In the genomic region with DNA sequence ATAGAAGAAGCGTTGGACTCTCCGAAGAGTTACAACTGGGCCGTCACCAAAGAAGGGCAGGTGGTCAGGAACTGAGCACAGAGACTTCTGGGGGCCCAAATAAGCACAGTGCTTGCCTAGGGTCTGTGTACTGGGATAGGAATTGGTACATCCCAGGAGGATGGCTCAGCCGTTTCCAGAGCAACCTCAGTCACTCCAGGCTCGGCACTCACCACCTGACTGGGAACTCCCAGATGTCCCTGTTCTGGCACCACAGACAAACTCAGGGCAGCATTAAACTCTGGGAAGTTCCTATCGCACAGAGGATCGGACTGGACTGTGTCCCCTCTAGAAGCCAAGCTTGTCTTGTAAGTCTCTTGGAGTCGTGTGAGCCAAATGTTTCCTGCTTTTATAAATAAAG, we compare ENCODE assay signal across 10 mouse cellular contexts. TPM values are rescaled to one million over a fixed set of nuclear protein-coding genes. Genes with fewer than 3 reads are reported as not detected.
A peak's percentile ranks its signal among the peaks of the same experiment; 100 is the strongest.
DNase-seq lines count a peak whose midpoint lies in the region; ATAC-seq and TF ChIP-seq lines count a peak whose summit lies in the region.
"Had no signal": no experiment of that assay in that cellular context is flagged by ENCODE, and none has a peak within 500 bp of the region (broad histone marks: within the 10 kb centered on the region; RNA-seq: fewer than 3 reads in every experiment).

No protein-coding gene starts in this region.

- H3K4me2 ChIP-seq in heart, embryonic 13.5 days: peak overlapping the region; percentile 81
- H3K4me2 ChIP-seq in hindbrain, embryonic 12.5 days (replicated peaks): peak overlapping the region; percentile 96
- H3K4me2 ChIP-seq in midbrain, embryonic 11.5 days: peak overlapping the region; percentile 71

- peak overlapping the region; percentile 84 for H3K4me3 ChIP-seq in heart, embryonic 13.5 days
- peak overlapping the region; percentile 88 to 91; a peak in 3 of 4 replicates for H3K4me3 ChIP-seq in MEL (ENCODE audit: control insufficient read depth in 1 of 2, insufficient read depth in 1 of 2, low read depth in 2 of 2, low read length in 2 of 2)
- peak overlapping the region; percentile 89 for H3K4me3 ChIP-seq in hindbrain, embryonic 12.5 days
- no peak overlapping the region for H3K4me3 ChIP-seq in midbrain, embryonic 11.5 days (ENCODE audit: low read depth, low read length)

- no peaks in the 10 kb centered on the region for H3K9me3 ChIP-seq in heart, embryonic 13.5 days
- no peaks in the 10 kb centered on the region for H3K9me3 ChIP-seq in MEL (replicated peaks; ENCODE audit: insufficient read depth, low read length)
- no peaks in the 10 kb centered on the region for H3K9me3 ChIP-seq in hindbrain, embryonic 12.5 days (replicated peaks)
- H3K9me3 ChIP-seq in midbrain, embryonic 11.5 days (ENCODE audit: control insufficient read depth, low read length): no peaks in the 10 kb centered on the region

- TF ChIP-seq EP300 in MEL (IDR thresholded peaks at IDR 0.05; ENCODE audit: low read depth in 1 of 2, low read length in 2 of 2): no peak

- no peak for TF ChIP-seq CTCF in MEL (IDR thresholded peaks at IDR 0.05 in 2 of 3, conservative IDR thresholded peaks at IDR 0.05 in 1 of 3; ENCODE audit: control insufficient read depth in 1 of 3, insufficient read depth in 1 of 3, low read depth in 2 of 3, low read length in 3 of 3, poor library complexity in 1 of 3, severe bottlenecking in 1 of 3)

- no peak for DNase-seq in heart, adult 18-20 months
- DNase-seq in MEL (ENCODE audit: low read depth, low spot score): no peak
- DNase-seq in midbrain, embryonic 11.5 days (ENCODE audit: low spot score, missing footprints): no peak
- no peak for DNase-seq in thymus, postnatal 25 days
- no peak for DNase-seq in cerebellum, adult 8-10 months
- DNase-seq in urinary bladder, adult 18-20 months (ENCODE audit: low spot score in 2 of 2): no peak
- DNase-seq: lung, adult 2 months; right cerebral cortex, adult 18-20 months had no signal

- no peaks in the 10 kb centered on the region for H3K27me3 ChIP-seq in heart, embryonic 13.5 days (replicated peaks)
- H3K27me3 ChIP-seq in MEL (ENCODE audit: control insufficient read depth in 1 of 2, insufficient read depth in 2 of 2, low read length in 2 of 2): no peaks in the 10 kb centered on the region
- no peaks in the 10 kb centered on the region for H3K27me3 ChIP-seq in hindbrain, embryonic 12.5 days
- H3K27me3 ChIP-seq in midbrain, embryonic 11.5 days (ENCODE audit: control insufficient read depth, insufficient read depth, low read length): no peaks in the 10 kb centered on the region

- H3K27ac ChIP-seq in heart, embryonic 13.5 days (replicated peaks): no peak overlapping the region
- no peak overlapping the region for H3K27ac ChIP-seq in MEL (ENCODE audit: control insufficient read depth, low read depth, low read length)
- H3K27ac ChIP-seq in hindbrain, embryonic 12.5 days: no peak overlapping the region
- no peak overlapping the region for H3K27ac ChIP-seq in midbrain, embryonic 11.5 days (ENCODE audit: low read depth, low read length)

- no peak for TF ChIP-seq POLR2A in MEL (IDR thresholded peaks at IDR 0.05; ENCODE audit: control insufficient read depth in 1 of 2, insufficient read depth in 1 of 2, low read depth in 1 of 2, low read length in 2 of 2, poor library complexity in 1 of 2)

- H3K36me3 ChIP-seq in heart, embryonic 13.5 days: peaks cover 26% of the 10 kb centered on the region
- H3K36me3 ChIP-seq in MEL (ENCODE audit: control insufficient read depth in 1 of 2, insufficient read depth in 2 of 2, low read length in 2 of 2): peaks cover 4 to 5% of the 10 kb centered on the region in 2 experiments
- H3K36me3 ChIP-seq in hindbrain, embryonic 12.5 days: peaks cover 19% of the 10 kb centered on the region
- peaks cover 2% of the 10 kb centered on the region; the same call in 1 of the 2 replicates for H3K36me3 ChIP-seq in midbrain, embryonic 11.5 days (ENCODE audit: control insufficient read depth, insufficient read depth, low read length)

- H3K4me1 ChIP-seq in heart, embryonic 13.5 days: peaks cover 17% of the 10 kb centered on the region
- H3K4me1 ChIP-seq in MEL (ENCODE audit: control insufficient read depth in 1 of 2, insufficient read depth in 2 of 2, low read length in 2 of 2): peaks cover 2 to 7% of the 10 kb centered on the region in 2 experiments; a peak in 2 of 4 replicates
- peaks cover 18% of the 10 kb centered on the region for H3K4me1 ChIP-seq in hindbrain, embryonic 12.5 days
- peaks cover 10% of the 10 kb centered on the region for H3K4me1 ChIP-seq in midbrain, embryonic 11.5 days (ENCODE audit: control insufficient read depth, insufficient read depth, low read length)

- ATAC-seq in heart, embryonic 13.5 days (ENCODE audit: extremely low read depth, insufficient number of reproducible peaks, low FRiP score, low TSS enrichment): no peak
- ATAC-seq in hindbrain, embryonic 12.5 days (ENCODE audit: low FRiP score): no peak
- ATAC-seq in midbrain, embryonic 11.5 days (ENCODE audit: low FRiP score): no peak

- peaks cover 17% of the 10 kb centered on the region for H3K79me2 ChIP-seq in MEL (ENCODE audit: control insufficient read depth, insufficient read depth, low read length, poor library complexity)

- H3K9ac ChIP-seq in heart, embryonic 13.5 days: peak overlapping the region; percentile 95
- H3K9ac ChIP-seq in MEL (ENCODE audit: control insufficient read depth, low read depth, low read length, poor library complexity, severe bottlenecking): peak overlapping the region; percentile 91
- H3K9ac ChIP-seq in hindbrain, embryonic 12.5 days: no peak overlapping the region
- H3K9ac ChIP-seq in midbrain, embryonic 11.5 days (ENCODE audit: low read length): no peak overlapping the region

- 88% methylated on average over 8 of the region's 8 CpGs for WGBS in heart, embryonic 13.5 days
- 87% methylated on average over 8 of the region's 8 CpGs for WGBS in hindbrain, embryonic 12.5 days
- WGBS in midbrain, embryonic 11.5 days: 79% methylated on average over 8 of the region's 8 CpGs

- no peak for TF ChIP-seq RAD21 in MEL (IDR thresholded peaks at IDR 0.05; ENCODE audit: low read depth, low read length)

TF ChIP-seq in MEL, 35 proteins besides CTCF, POLR2A, EP300 and RAD21:
- TF ChIP-seq UBTF (IDR thresholded peaks at IDR 0.05; ENCODE audit: borderline replicate concordance, insufficient read depth, low read depth, low read length) (no peak), ZNF384 (IDR thresholded peaks at IDR 0.05; ENCODE audit: low read depth, low read length) (no peak), USF1 (IDR thresholded peaks at IDR 0.05; ENCODE audit: low read depth, low read length) (no peak), USF2 (IDR thresholded peaks at IDR 0.05; ENCODE audit: borderline replicate concordance in 1 of 2, insufficient read depth in 1 of 2, low read depth in 1 of 2, low read length in 2 of 2) (no peak), ELF1 (IDR thresholded peaks at IDR 0.05; ENCODE audit: low read depth, low read length) (no peak), TCF12 (IDR thresholded peaks at IDR 0.05; ENCODE audit: low read depth, low read length) (no peak), CHD2 (IDR thresholded peaks at IDR 0.05; ENCODE audit: low read length) (no peak), ZMIZ1 (IDR thresholded peaks at IDR 0.05; ENCODE audit: low read depth, low read length) (no peak), CHD1 (IDR thresholded peaks at IDR 0.05; ENCODE audit: low read depth, low read length) (no peak), MYB (IDR thresholded peaks at IDR 0.05; ENCODE audit: low read depth, low read length) (no peak)

RNA-seq across cellular contexts. Expression of a gene that starts 1.4 kb away (rescaled TPM):
- polyA plus RNA-seq in heart, embryonic 13.5 days (2015; fragmentation: Nextera tagmentation; extraction: Ambion mirVana): 71.8 and 72.3 TPM in 2 replicates
- total RNA-seq in heart, adult 18-20 months (2021): 10 to 100 TPM; 68.5 to 72.4 TPM
- 108 and 121 TPM in 2 replicates for total RNA-seq in MEL (2012; rRNA removed)
- polyA plus RNA-seq in MEL (2012; ENCODE audit: insufficient read depth in 1 of 2, insufficient read length in 2 of 2, low read depth in 1 of 2, low replicate concordance in 2 of 2, missing spikeins in 1 of 2): 100 to 1,000 TPM in 1 of 2 experiments, not detected in 1; 154 TPM
- 70.7 and 73.3 TPM in 2 replicates for polyA plus RNA-seq in hindbrain, embryonic 12.5 days (2016; fragmentation: Nextera tagmentation; extraction: Ambion mirVana)
- polyA plus RNA-seq in midbrain, embryonic 11.5 days (2014; fragmentation: Nextera tagmentation; extraction: Ambion mirVana): 75.2 and 78.6 TPM in 2 replicates

RNA-seq across cellular contexts. Expression of a gene that starts 11.0 kb away (rescaled TPM):
- polyA plus RNA-seq in heart, embryonic 13.5 days (2015; fragmentation: Nextera tagmentation; extraction: Ambion mirVana): not detected in 2 replicates
- total RNA-seq in heart, adult 18-20 months (2021): not detected
- not detected in 2 replicates for total RNA-seq in MEL (2012; rRNA removed)
- polyA plus RNA-seq in MEL (2012; ENCODE audit: insufficient read depth in 1 of 2, insufficient read length in 2 of 2, low read depth in 1 of 2, low replicate concordance in 2 of 2, missing spikeins in 1 of 2): under 1 TPM in 1 of 2 experiments, not detected in 1; 0.14 TPM
- not detected in 2 replicates for polyA plus RNA-seq in hindbrain, embryonic 12.5 days (2016; fragmentation: Nextera tagmentation; extraction: Ambion mirVana)
- not detected in 2 replicates for polyA plus RNA-seq in midbrain, embryonic 11.5 days (2014; fragmentation: Nextera tagmentation; extraction: Ambion mirVana)
- polyA plus RNA-seq: lung, adult 2 months had no signal

RNA-seq across cellular contexts. Expression of a gene that starts 17.4 kb away (rescaled TPM):
- polyA plus RNA-seq in heart, embryonic 13.5 days (2015; fragmentation: Nextera tagmentation; extraction: Ambion mirVana): not detected in 2 replicates
- 10 to 100 TPM; 15.5 to 25.6 TPM for total RNA-seq in heart, adult 18-20 months (2021)
- not detected in 2 replicates for total RNA-seq in MEL (2012; rRNA removed)
- polyA plus RNA-seq in MEL (2012; ENCODE audit: insufficient read depth in 1 of 2, insufficient read length in 2 of 2, low read depth in 1 of 2, low replicate concordance in 2 of 2, missing spikeins in 1 of 2): not detected
- polyA plus RNA-seq in hindbrain, embryonic 12.5 days (2016; fragmentation: Nextera tagmentation; extraction: Ambion mirVana): not detected in 2 replicates
- polyA plus RNA-seq in midbrain, embryonic 11.5 days (2014; fragmentation: Nextera tagmentation; extraction: Ambion mirVana): not detected in 2 replicates

Comparison
In these comparisons a context has a peak if more than half of its experiments do, and no peak if none do; other contexts are left out.
1. H3K9ac ChIP-seq: peak in heart, embryonic 13.5 days (single experiment) and MEL (single experiment); none in hindbrain, embryonic 12.5 days (single experiment) and midbrain, embryonic 11.5 days (single experiment).
2. Peak in every context shown above with its lines, with median percentiles within 50 percentile points of each other: H3K4me2 ChIP-seq.